Mouse (Mus musculus): ENCODE results near the gene Alyref. TPM values are rescaled to one million over a fixed set of nuclear protein-coding genes. Genes with fewer than 3 reads are reported as not detected.

The Alyref gene
- polyA plus RNA-seq (2017; shearing (Covaris generic)) = 100 to 1,000 TPM; 253 to 299 TPM

DNA sequence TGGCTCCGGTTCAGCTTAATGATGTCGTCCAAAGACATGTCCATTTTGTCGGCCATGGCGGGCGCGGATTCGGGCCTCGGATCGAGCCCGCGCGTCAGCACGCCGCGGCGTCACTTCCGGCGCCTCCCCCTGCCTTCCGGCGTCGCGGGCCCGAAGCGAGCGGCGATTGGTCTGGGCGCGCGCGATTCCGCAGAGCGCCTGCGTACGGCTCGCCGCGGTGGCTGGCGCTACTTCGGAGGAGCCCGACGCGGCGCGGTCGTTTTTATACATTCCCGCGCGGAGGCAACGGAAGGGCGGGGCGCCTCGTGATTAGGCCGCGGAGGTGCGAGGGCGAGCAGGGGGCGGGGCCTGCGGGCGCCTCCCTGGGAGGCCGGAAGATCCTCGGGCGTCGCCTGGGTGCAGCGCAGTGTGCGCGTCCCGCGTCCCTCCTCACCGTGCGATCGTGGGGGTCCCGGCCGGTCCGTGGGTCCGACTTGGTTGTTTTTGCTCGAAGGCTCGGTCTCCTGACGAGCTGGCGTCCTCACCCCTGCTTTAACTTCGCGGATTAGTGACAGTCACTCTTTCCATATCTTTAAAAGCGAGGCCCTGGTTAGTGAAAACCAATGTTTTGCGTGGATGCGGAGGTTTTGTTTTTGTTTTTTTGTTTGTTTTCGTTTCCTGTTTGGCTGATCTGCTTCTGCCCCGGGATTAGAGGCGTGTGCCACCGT is at the start of gene Alyref, which contains the start of gene Anapc11:
TSS of gene Alyref (minus strand) at position 83 of the 707 bp plus-strand sequence.
TSS of gene Anapc11 (plus strand) at position 139 of the 707 bp plus-strand sequence.

DNA sequence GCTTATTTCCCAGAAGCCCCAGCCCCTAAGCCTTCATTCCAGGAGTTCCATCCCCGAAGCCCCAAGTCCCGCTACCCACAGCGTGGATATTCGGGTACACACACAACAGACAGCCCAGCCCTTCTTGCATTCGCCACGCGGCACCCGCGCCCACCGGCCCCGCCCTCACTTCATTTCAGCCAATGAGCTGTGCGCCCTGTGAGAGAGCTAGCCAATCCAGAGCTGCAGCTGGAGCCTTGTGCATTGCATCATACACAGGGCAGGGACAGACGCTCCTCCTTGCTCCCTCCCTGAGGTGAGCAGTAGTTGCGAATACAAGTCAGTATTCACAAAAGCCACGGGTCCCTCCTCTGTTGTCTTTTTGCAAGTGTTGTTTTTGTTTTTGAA is 45.4 kb upstream of the Alyref start, which contains the start of gene Pycr1:
TSS of gene Pycr1 (minus strand) at position 169 of the 387 bp plus-strand sequence.

DNA sequence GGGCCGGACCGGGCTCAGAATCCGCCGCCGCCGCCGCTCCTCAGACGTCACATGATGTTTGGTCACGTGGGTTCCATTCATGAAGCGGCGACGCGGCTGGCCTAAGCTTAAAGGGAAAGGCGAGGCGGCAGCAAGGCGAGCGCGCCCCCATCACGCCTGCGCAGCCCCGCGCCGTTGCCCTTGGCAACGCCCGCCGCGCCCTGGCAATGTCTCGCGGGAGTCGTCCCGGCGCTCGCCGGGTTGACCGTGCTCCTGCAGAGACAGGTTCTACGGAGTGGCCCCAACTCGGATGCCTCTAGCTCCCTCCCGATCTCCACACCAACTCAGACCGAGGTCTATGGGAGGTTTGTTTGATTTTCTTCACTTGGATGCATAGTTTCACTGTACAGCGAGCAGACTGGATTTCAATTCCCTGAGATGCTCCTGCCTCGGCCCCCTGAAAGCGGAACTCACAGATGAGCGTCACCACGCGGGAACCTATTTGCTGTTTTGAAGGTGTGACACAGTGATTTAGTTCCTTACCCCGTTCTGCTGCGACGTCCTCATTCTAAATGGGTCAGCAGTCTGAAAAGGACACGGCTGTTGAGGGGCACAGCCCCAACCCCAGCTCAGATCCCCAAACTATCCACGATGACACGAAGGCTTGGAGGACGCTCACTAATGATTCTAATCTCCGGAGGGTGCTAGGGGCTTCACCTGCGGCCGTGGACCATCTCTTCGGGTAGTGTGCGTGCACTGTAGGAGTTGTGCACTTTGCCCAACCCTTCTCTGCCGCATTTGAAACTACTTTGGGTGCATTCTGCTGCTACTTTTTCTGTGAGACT is 35.6 kb upstream of the Alyref start, which contains the start of gene Mafg:
TSS of gene Mafg (minus strand) at position 81 of the 824 bp plus-strand sequence.

GRCm38 (mm10) chr11:120625152-120625775 is 27.1 kb upstream of the Alyref start, which contains the start of gene Sirt7:
Gene Sirt7, minus strand, starts transcription at chr11:120625240.

GRCm38 (mm10) chr11:120617519-120618112 is 19.5 kb upstream of the Alyref start, which contains the start of gene Pcyt2:
Gene Pcyt2, minus strand, starts transcription at chr11:120617936.

DNA sequence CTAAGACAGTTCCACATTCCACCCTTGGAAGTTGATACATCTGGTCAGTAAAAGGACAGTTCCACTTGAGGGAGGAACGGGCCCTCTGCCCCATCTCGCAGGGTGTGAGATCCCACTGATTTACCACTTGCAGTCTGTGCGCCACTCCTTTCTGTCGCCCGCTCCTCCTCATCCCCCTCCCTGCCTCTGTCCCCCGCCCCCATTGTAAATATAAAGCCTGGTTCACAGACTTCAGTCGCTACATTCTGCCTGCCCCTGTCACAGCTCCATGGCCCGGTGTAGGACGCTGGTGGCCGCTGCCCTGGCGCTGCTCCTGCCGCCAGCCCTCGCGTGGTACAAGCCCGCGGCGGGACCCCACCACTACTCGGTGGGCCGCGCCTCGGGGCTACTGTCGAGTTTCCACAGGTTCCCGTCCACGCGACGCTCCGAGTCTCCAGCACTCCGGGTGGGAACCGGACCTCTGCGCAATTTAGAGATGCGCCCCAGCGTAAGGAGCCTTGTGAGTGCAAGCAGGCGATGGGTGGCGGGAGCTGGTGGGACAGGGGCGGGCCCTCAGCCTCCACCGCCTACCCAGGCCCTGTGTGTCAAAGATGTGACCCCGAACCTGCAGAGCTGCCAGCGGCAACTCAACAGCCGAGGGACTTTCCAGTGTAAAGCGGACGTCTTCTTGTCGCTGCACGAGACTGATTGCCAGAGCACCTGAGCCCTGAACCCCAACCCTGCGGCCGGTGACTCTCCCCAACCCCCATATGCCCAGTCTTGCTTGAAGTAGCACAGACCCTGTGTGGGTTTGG is 10.3 kb upstream of the Alyref start, which contains the start of gene Npb:
TSS of gene Npb (plus strand) at position 237 of the 794 bp plus-strand sequence.

DNA sequence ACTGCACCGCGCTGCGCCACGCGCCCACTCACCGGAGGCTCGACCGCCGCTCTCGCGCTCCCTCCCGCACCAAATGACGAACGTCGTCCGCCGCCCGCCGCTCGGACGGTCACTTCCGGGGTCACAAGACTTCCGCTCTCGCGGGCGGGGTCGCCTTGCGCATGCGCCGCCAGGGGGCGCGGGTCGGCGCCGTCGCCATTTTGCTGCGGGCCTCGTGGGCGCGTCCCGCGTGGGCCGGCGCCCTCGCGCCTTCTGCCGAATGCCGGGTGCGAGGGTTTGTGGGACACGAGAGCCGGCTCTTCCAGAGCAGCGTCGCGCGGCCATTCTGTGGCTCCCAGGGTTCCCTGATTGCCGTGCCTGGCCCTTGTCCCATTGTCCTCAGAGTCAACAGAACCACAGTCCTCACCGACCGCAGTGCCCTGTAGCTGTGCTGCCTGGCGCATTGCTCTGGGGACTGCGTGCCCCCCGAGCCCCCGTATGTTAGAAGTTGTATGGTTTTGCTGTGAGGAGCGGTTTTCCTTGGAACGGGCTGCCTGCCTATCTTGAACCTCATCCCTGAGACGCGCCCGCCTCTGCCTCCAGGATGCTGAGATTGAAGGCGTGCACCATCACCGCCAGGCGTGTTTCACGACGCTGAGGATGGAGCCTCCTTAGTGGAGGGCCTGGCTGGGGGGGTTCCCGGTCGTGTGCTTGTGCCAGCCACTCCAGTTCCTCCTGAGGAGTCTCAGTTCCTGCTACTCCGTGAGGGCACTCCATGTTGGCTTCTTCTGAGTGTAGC is 16.5 kb downstream of the Alyref start, which contains the start of gene Arhgdia:
TSS of gene Arhgdia (minus strand) at position 135 of the 778 bp plus-strand sequence.

GRCm38 (mm10) chr11:120572752-120573584 is 25.2 kb downstream of the Alyref start, which contains the start of gene P4hb:
Gene P4hb, minus strand, starts transcription at chr11:120573253.

DNA sequence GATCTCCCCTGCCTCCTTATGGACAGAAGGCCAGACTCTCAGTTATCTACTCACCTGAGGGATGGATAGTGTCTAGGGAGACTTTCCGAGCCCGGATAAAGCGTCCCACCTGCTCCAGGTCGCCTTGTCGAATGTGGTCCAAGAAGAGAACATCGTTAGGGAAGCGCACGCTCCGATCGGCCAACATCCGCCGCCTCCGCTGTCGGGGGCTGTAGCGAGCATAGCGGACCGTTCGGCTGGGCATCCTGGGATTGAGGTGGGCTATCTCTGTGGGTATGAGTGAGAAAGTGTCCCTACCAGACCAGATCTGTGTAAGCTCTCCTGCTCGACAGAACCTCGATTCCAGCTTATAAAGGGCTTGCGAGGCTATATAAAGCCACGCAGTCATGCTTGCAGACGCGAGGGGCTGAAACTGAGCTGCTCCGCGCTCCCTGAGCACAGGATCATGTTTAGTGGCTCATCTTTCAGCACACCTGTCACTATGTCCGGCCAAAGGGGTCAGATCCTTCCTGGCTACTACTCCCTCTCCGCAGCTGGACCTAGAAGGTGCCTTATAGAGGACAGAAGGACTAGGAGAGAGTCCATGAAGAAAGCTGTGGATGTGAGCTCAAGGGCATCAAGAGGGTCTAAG is 47.2 kb downstream of the Alyref start, which contains the start of gene Ppp1r27:
TSS of gene Ppp1r27 (minus strand) at position 323 of the 631 bp plus-strand sequence.

DNA sequence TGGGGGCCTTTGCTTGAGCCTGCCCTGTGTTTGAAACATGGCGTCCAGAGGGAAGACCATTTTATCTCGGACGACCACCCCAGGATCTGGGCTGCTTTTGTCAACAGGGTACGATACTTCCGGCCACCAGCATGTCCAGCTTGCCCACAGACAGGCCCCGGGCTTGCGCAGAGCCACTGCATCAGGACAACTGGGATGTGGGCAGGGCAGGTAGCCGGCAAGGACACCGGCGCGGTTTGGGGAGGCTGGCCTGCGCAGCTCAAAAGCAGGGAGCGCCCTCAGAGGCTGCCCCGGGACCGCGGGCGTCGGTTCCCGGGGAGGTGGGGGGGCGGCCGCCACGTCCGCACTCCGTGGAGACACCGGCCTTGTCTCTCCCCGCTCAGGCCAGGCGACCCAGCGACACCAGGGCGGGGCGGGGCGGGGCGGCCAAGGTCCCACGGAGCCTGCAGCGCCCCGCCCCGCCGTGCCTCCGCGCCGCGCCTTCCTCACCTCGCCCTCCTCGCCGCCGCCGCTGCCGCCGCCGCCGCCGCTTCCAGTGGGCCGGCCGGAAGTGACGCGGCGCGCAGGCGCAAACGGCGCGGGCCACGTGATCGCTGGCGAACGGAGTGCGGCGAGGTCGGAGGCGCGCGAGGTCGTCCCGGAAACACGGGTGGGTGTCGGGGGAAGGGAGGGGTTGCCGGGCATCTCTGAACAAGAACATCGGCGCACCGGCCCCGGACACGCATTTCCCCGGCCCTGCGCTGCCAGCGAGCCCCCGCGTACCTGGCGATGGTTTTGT is 48.8 kb downstream of the Alyref start, which contains the start of gene Mcrip1:
TSS of gene Mcrip1 (minus strand) at position 560 of the 778 bp plus-strand sequence.

Other genes with a start within 250 kb of the Alyref start
- gene Actg1, start 249.8 kb downstream of the Alyref start, polyA plus RNA-seq (2017; shearing (Covaris generic)) = 1,000 to 10,000 TPM; 2,279 to 2,302 TPM
- under 1 TPM; 0.16 to 0.19 TPM for gene Fscn2, start 236.8 kb downstream of the Alyref start, polyA plus RNA-seq (2017; shearing (Covaris generic))
- gene Faap100, start 219.6 kb downstream of the Alyref start, polyA plus RNA-seq (2017; shearing (Covaris generic)) = 10 to 100 TPM; 24.5 to 41.1 TPM
- 10 to 100 TPM; 43.2 to 49.9 TPM for gene Nploc4, start 160.7 kb downstream of the Alyref start, polyA plus RNA-seq (2017; shearing (Covaris generic))
- gene Tspan10, start 155.7 kb downstream of the Alyref start, polyA plus RNA-seq (2017; shearing (Covaris generic)) = not detected
- gene Pde6g, start 144.9 kb downstream of the Alyref start, polyA plus RNA-seq (2017; shearing (Covaris generic)) = 1 to 10 TPM; 1.5 to 2.0 TPM
- gene Oxld1, start 140.3 kb downstream of the Alyref start, polyA plus RNA-seq (2017; shearing (Covaris generic)) = 10 to 100 TPM; 12.6 to 15.7 TPM
- gene Ccdc137, start 140.2 kb downstream of the Alyref start, polyA plus RNA-seq (2017; shearing (Covaris generic)) = 10 to 100 TPM; 51.2 to 66.8 TPM
- 10 to 100 TPM; 27.3 to 42.6 TPM for gene Arl16, start 130.8 kb downstream of the Alyref start, polyA plus RNA-seq (2017; shearing (Covaris generic))
- 10 to 100 TPM; 65.5 to 81.0 TPM for gene Mrpl12, start 113.8 kb downstream of the Alyref start, polyA plus RNA-seq (2017; shearing (Covaris generic))
- gene Slc25a10, start 106.5 kb downstream of the Alyref start, polyA plus RNA-seq (2017; shearing (Covaris generic)) = 10 to 100 TPM in 1 of 2 experiments, 1 to 10 TPM in 1; 9.8 to 22.0 TPM
- gene Gcgr, start 67.7 kb downstream of the Alyref start, polyA plus RNA-seq (2017; shearing (Covaris generic)) = not detected
- gene Mcrip1, start 48.6 kb downstream of the Alyref start, polyA plus RNA-seq (2017; shearing (Covaris generic)) = 100 to 1,000 TPM; 111 to 150 TPM
- gene Ppp1r27, start 47.2 kb downstream of the Alyref start, polyA plus RNA-seq (2017; shearing (Covaris generic)) = 1 to 10 TPM in 1 of 2 experiments, under 1 TPM in 1; 0.63 to 1.8 TPM
- 100 to 1,000 TPM; 247 to 254 TPM for gene P4hb, start 25.1 kb downstream of the Alyref start, polyA plus RNA-seq (2017; shearing (Covaris generic))
- gene Arhgdia, start 16.7 kb downstream of the Alyref start, polyA plus RNA-seq (2017; shearing (Covaris generic)) = 100 to 1,000 TPM; 707 to 884 TPM
- gene Anapc11, start 56 bp upstream of the Alyref start, polyA plus RNA-seq (2017; shearing (Covaris generic)) = 100 to 1,000 TPM; 116 to 144 TPM
- gene Npb, start 10.1 kb upstream of the Alyref start, polyA plus RNA-seq (2017; shearing (Covaris generic)) = 1 to 10 TPM in 1 of 2 experiments, not detected in 1; 1.0 TPM
- 100 to 1,000 TPM; 142 to 194 TPM for gene Pcyt2, start 19.6 kb upstream of the Alyref start, polyA plus RNA-seq (2017; shearing (Covaris generic))
- gene Sirt7, start 26.9 kb upstream of the Alyref start, polyA plus RNA-seq (2017; shearing (Covaris generic)) = 100 to 1,000 TPM; 275 to 320 TPM
- 10 to 100 TPM; 22.8 to 25.0 TPM for gene Mafg, start 35.2 kb upstream of the Alyref start, polyA plus RNA-seq (2017; shearing (Covaris generic))
- gene Pycr1, start 45.4 kb upstream of the Alyref start, polyA plus RNA-seq (2017; shearing (Covaris generic)) = 1 to 10 TPM in 1 of 2 experiments, under 1 TPM in 1; 0.43 to 3.8 TPM
- gene Myadml2, start 49.8 kb upstream of the Alyref start, polyA plus RNA-seq (2017; shearing (Covaris generic)) = under 1 TPM; 0.38 to 0.75 TPM
- gene Notum, start 62.8 kb upstream of the Alyref start, polyA plus RNA-seq (2017; shearing (Covaris generic)) = under 1 TPM; 0.11 to 0.97 TPM
- 100 to 1,000 TPM; 142 to 153 TPM for gene Aspscr1, start 74.6 kb upstream of the Alyref start, polyA plus RNA-seq (2017; shearing (Covaris generic))
- 100 to 1,000 TPM; 111 to 157 TPM for gene Cenpx, start 115.4 kb upstream of the Alyref start, polyA plus RNA-seq (2017; shearing (Covaris generic))
- 10 to 100 TPM; 64.1 to 74.7 TPM for gene Lrrc45, start 115.6 kb upstream of the Alyref start, polyA plus RNA-seq (2017; shearing (Covaris generic))
- 1 to 10 TPM in 1 of 2 experiments, under 1 TPM in 1; 0.87 to 1.8 TPM for gene Rac3, start 123.1 kb upstream of the Alyref start, polyA plus RNA-seq (2017; shearing (Covaris generic))
- 10 to 100 TPM in 1 of 2 experiments, 1 to 10 TPM in 1; 7.4 to 23.4 TPM for gene Dcxr, start 128.9 kb upstream of the Alyref start, polyA plus RNA-seq (2017; shearing (Covaris generic))
- not detected for gene Cbr2, start 133.7 kb upstream of the Alyref start, polyA plus RNA-seq (2017; shearing (Covaris generic))
- 10 to 100 TPM; 27.2 to 28.0 TPM for gene Hmga1b, start 164.4 kb upstream of the Alyref start, polyA plus RNA-seq (2017; shearing (Covaris generic))
- gene Rfng, start 185.8 kb upstream of the Alyref start, polyA plus RNA-seq (2017; shearing (Covaris generic)) = 10 to 100 TPM; 34.6 to 49.4 TPM
- 100 to 1,000 TPM; 160 to 176 TPM for gene Gps1, start 185.9 kb upstream of the Alyref start, polyA plus RNA-seq (2017; shearing (Covaris generic))
- gene Dus1l, start 198.0 kb upstream of the Alyref start, polyA plus RNA-seq (2017; shearing (Covaris generic)) = 10 to 100 TPM; 76.1 to 76.4 TPM
- gene Fasn, start 226.2 kb upstream of the Alyref start, polyA plus RNA-seq (2017; shearing (Covaris generic)) = 10 to 100 TPM; 43.4 to 45.6 TPM